Mouse (Mus musculus) cerebellum, postnatal 4 days (tissue): ENCODE measurements around the gene Gzme.
"Not testable (repeated sequence)": the region's sequence is repeated elsewhere in the genome, so short reads cannot be mapped to it uniquely, and the experiment has no call there.

Experiments
- DNase-seq, 2 experiments: peaks; one replicate each; pipeline ENCODE4 v3.0.0; 2022; ENCODE audit warnings: low spot score in 2 of 2, mixed read lengths in 1 of 2

The Gzme gene

GRCm38 (mm10) chr14:56120525-56120924, at the start of gene Gzme:
TSS of gene Gzme (minus strand) at chr14:56120625.
- DNase-seq, result no peak

- DNase-seq, result no peak
These were observed 47.6 kb upstream of the Gzme start for GRCm38 (mm10) chr14:56168009-56168408.

GRCm38 (mm10) chr14:56162109-56162508, 41.7 kb upstream of the Gzme start:
- no peak for DNase-seq

- not testable (repeated sequence) for DNase-seq
These were observed 39.1 kb upstream of the Gzme start, which contains the start of gene Gzmg for GRCm38 (mm10) chr14:56159479-56159878. TSS of gene Gzmg (minus strand) at chr14:56159579.

- DNase-seq, result no peak
These were observed 34.9 kb upstream of the Gzme start for GRCm38 (mm10) chr14:56155340-56155739.

GRCm38 (mm10) chr14:56133675-56134074, 13.2 kb upstream of the Gzme start:
- not testable (repeated sequence) for DNase-seq

GRCm38 (mm10) chr14:56132508-56132907, 12.1 kb upstream of the Gzme start, which contains the start of gene Gzmd:
TSS of gene Gzmd (minus strand) at chr14:56132608.
- not testable (repeated sequence) for DNase-seq

- DNase-seq, result no peak
These were observed 7.9 kb upstream of the Gzme start for GRCm38 (mm10) chr14:56128341-56128740.

GRCm38 (mm10) chr14:56123516-56123915, 3.1 kb upstream of the Gzme start:
- DNase-seq, result no peak

GRCm38 (mm10) chr14:56115531-56116310, 4.7 kb downstream of the Gzme start:
- DNase-seq, result not testable (repeated sequence)

GRCm38 (mm10) chr14:56105447-56106180, 14.8 kb downstream of the Gzme start:
- no peak for DNase-seq

- no peak for DNase-seq
These were observed 15.4 kb downstream of the Gzme start for GRCm38 (mm10) chr14:56105016-56105415.

GRCm38 (mm10) chr14:56103452-56103851, 17.0 kb downstream of the Gzme start:
- no peak for DNase-seq

- no peak for DNase-seq
These were observed 18.0 kb downstream of the Gzme start, which contains the start of gene Ctsg for GRCm38 (mm10) chr14:56102386-56102785. TSS of gene Ctsg (minus strand) at chr14:56102574.

GRCm38 (mm10) chr14:56098940-56099339, 21.5 kb downstream of the Gzme start:
- no peak for DNase-seq

- no peak for DNase-seq
These were observed 22.8 kb downstream of the Gzme start for GRCm38 (mm10) chr14:56097597-56097996.

- no peak for DNase-seq
These were observed 27.1 kb downstream of the Gzme start for GRCm38 (mm10) chr14:56093353-56093752.

GRCm38 (mm10) chr14:56086711-56087110, 33.7 kb downstream of the Gzme start:
- no peak for DNase-seq

- no peak for DNase-seq
These were observed 35.3 kb downstream of the Gzme start, which contains the start of gene Mcpt8 for GRCm38 (mm10) chr14:56085167-56085566. TSS of gene Mcpt8 (minus strand) at chr14:56085273.

- no peak for DNase-seq
These were observed 38.4 kb downstream of the Gzme start for GRCm38 (mm10) chr14:56082016-56082415.
